Mouse (Mus musculus): ENCODE measurements around the gene Wasf2.
A peak's percentile ranks its signal among the peaks of the same experiment; 100 is the strongest.
"Not testable (repeated sequence)": the region's sequence is repeated elsewhere in the genome, so short reads cannot be mapped to it uniquely, and the experiment has no call there.

The Wasf2 gene

DNA sequence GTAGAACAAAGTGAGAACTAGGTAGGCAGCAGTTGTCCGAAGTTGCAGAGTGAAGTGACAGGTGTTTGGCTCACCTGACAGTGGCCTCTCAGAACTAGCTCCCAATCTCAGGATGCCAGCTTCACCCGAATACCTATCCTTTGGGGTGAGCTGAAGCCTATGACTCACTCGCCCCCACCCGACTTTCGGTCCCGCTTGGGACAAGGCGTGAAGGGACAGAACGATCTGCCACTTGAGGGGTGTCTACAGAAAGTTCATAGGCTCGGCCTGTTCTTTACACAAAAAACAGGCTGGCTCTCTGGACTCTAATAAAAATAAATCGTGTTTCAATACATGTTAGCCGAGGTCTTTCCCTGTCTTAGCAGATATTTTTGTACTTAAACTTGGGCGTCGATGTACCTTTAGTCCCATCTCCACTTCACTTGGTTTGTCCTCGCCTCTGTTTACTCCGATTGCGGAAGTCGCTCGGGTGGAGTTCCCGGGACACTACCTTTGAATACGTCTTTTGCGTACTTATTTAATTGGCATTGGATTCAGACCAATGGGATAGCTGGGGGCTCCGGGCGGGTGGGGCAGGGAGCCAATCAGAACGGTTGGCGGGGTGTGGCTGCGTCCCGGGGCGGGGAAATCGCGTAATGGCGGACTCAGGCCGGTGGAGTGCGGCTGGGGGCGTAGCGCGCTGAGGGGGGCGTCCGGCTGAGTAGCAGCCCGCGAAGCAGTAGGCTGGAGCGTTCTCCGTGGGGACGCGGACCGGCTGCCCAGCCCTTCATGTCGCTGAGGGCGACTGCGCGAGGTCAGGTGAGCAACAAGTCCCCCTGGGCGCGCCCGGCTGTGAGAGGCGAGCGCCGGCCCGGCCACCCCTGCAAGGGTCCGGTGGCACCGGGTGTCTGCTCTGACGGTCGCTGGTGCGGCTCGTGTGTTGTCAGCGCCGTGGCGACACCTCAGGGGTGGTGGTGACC lies at the start of gene Wasf2:
Wasf2 (plus strand) TSS at position 575 of the 959 bp plus-strand sequence.
- peak; percentile 96 for DNase-seq

DNA sequence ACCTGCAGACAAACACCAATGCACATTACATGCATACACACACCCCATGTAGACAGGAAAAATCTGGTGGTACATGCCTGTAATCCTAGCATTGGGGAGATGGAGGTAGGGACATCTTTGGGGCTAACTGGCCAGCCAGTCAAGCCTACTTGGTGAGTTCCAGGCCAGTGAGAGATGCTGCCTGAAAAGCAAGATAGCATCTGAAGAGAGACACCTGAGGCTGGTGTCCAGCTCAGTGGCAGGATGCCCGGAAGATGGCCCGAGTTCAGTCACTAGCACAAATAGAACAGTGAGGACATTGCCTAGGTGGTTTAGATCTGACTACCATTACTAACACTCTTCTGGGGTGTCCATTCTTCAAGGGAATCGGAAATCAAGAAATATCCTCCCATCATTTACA lies 49.4 kb upstream of the Wasf2 start:
- peak in 1 of 2 experiments; percentile 64 for DNase-seq

DNA sequence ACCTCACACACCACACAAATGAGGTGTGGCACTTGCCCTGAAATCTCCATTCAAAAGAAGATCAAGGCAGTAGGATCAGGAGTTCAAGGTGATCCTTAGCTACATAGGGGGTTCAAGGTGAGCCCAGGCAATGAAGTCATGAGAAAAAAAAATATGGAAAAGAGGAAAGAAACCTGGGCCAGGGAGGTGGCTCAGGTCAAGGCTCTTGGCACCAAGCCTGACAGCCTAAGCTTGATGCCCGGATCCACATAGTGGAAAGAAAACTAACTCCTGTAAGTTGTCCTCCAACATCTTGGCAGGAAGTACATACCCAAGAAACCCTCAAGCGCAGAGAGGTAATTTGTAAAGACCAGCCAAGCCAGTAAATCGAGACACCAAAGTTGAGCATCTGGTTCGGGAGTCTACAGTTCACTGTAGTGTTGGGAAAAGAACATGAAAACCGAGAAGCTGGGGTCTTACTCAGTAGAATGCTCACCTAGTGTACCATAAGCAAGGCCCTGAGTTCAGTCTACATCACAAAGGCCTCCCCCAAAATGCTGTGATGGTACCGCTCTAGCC lies 48.0 kb upstream of the Wasf2 start:
- no peak for DNase-seq

DNA sequence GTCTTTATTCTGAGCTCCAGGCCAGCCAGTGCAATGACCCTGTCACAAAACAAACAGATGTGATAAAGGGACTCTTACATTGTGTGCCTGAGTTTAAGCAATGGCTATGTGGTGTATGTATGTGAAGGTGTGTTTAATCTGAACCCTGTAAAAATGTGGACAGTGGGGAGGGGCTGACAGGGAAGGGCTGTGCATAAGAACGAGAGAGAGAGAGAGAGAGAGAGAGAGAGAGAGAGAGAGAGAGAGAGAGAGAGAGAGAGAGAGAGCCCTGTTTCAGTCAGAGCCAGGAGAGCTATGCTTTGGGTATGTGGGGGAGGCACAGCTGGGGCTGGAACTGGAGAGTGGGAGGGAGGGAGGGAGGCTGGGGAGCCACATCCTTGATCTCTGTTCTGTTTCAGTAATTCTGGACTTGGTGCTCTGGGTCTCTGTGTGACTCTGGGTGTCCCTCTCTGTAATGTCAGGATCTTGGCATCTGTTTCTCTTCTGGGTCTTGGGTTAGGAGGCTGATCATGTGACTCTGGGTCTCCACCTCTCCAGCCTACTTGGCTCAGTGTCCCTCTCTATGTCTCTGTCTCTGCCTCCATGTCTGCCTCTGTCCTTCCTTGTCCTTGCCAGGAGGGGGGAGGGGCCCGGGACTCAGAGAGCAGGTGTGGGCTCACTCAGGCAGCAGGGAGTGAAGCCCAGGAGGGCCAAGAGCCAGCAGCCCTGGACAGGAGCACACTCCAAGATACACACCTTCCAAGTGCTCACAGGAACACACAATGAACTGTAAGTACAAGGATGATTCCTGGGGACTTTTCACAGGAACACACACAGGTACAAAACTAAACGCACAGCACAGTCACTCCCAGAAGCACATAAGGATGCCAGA lies 46.1 kb upstream of the Wasf2 start:
- DNase-seq = peak; percentile 89 to 94

DNA sequence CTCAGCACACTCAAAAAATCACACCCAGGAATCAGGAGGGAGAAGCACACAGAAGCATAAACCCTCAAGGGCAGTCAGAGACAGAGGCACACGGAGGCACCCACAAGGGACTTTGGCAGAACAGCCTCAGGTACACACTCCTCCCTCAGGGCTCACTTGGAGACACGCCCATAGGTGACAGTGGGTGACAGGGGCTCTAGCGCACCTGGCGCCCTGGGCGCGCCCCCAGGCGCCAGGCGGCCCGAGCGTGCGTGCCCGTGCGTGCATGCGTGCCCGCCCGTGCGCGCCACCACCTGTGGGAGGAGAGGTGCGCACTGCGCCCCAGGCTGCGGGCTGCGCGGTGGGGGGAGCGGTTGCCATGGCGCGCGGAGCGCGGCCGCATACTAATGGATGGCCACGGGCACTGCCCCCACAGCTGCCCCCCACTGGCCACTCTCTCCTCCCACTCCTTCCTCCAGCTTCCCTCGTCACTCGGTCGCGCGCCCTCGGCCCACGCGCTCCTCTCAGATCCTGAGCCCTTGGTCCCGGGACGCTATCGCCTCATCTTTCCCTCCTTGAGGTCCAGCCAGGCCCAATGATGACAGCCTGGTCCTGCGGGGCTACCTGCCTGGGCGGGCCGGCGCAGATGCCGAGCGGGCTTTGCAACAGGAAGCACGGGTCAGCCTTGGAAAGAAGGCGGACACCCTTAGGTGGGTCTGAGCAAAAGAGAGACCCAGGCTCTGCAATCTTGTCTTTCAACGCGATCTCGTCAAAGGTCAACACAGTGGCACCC lies 45.1 kb upstream of the Wasf2 start:
- DNase-seq = peak; percentile 83 to 85

DNA sequence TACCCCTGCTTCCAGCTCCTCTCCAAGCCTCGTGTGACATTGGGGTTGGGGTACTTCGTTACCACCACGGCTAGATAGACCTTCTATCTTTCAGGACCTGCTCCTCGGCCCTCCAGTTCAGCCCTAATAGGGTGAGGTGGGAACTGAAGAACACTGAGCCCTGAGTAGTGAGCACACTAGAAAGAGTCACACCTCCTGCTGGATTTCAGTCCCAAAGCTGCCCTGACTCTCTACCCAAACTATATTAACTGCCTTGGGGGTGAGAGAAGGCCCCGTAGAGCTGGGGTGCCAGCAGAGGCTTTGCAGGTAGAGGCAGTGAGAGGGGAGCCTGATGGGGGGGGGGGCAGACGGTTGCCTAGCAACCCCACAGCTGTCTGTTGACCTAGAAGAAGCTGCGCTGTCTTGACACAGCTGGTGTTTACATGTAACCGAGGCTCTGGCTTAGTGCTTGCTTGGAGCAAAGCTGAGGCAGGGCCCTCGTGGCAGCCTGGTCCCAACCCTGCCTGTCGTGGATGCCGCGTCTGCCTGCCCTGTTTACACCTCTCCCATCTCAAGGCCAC lies 44.4 kb upstream of the Wasf2 start:
- no peak for DNase-seq

DNA sequence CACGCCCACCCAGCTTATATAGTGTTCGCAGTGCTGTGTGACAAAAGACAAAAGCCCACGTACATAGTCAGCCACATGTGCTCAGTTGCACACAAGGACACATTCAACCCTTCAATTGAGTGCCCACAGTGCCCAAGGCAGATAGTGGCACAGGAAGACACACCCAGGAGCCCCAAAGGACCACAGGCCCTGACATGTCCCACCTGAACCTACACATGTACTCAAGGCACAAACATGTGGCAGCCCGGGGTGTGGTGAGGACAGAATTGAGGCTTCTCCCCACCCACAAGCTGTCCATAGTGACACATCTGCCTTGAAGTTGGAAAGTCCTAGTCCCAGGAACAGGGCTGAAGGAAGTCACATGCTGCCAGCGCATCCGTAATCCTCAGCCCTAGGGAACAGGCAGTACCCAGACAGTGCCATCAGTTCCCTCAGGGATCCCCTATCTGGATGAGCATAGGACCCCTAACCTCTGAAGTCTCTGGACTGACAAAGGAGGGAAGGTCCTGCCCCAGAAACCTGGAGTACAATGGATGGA lies 43.1 kb upstream of the Wasf2 start:
- DNase-seq = no peak

DNA sequence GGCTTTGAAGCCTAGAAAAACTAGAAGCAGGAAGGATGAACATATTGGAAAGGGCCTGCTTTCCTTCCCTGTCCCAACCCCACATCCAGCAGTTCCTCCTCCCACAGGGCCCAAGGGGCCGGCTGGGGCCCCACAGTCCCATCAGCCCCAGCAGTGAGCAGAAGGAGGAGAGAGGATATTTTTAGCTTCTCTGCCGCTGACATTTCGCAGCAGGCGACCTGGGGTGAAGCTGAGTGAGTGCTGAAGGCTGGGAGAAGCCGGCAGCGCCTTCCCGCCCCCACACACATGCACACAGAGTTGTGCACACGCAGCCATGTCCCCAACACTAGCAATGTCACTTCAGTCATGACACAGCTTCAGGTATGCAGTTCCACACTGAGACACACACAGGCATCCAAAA lies 42.5 kb upstream of the Wasf2 start:
- peak in 1 of 2 experiments; percentile 34 for DNase-seq

DNA sequence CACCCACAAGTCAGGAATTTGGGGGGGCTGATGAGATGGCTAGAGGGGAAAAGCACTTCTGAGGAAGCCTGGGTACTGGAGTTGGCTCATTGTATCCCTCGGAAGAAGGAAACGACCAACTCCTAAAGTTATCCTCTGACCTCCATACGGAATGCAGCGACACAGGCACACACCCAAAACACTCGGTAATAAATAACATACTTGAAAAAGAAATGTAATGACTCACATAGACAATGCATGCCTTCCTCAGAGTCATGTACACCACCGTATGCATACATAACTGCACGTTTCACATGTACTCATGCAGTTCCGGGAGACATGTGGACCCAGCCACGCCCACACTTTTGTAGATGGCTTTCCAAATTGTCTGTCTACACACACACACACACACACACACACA lies 41.0 kb upstream of the Wasf2 start:
- DNase-seq = no peak

DNA sequence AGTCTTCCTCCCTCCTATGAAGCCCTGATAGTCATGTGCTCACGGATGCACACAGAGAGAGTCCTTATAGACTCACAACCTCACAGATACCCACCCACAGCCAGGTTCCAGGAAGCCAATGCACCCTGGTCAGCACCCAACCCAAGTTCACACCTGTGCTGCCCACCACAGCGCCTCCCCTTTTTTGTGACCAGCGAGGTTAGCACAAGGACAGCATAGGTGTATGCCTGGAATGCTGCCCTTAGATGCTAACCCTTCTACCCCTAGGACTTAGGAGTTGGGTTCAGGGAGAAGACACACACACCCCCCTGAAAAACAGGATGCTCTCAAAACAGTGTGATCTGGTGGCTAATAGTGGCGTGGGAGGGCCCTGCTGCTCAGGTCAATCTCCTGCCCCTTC lies 40.5 kb upstream of the Wasf2 start:
- DNase-seq = no peak

DNA sequence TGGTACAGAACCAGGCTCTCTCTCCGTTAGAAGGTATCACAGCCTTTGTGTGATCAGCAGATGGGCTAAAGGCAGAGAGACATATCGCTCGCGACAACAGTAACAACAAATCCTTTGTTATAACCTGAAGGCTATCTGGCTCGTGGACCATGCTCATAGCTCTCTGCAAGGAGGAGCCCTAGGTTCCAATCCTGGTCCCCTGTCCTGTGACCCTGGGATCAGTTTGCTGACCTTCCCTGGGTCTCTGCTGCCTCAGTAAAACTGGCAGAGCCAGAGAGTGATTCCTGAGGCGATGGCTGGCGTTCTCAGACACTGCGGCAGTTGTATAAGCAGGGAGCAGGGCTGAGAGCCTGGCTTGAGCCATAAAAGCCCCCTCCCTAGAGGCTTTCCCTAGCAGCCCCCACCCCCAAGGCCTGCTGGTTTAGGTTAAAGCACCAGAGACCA lies 40.0 kb upstream of the Wasf2 start:
- DNase-seq = no peak

DNA sequence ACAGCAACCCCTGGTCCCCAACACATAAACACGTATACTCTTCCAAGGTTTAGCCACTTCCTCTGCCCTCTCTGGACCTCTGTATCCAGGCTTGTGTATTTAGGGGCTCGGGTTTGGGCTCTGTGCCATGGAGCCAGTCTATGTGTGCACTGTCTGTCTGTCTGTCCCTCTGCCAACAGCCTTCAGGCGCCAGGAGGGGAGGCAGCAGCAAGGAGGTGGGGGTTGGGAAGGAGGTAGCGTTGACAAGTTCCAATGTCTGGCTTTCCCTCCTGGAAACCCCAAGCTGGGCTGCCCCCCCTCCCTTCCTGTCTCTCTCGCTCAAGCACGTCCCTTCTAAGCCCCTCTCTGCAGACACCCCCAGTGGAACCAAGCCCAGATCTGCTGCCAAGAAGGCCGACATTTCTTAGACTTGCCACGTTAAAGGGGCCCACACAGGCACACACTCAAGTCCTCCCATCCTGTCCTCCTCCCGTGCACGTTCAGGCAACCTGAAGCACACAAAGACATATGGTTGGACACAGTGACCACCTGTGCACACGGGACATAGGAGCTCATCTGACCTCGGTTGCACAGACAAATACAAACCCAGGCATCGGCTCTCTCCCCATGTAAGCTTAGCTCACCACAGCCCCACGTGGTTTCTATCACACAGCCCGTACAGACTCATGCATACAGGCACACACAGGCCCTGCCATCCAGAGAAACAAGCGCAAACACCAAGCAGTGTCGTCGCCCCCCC lies 39.4 kb upstream of the Wasf2 start:
- peak; percentile 85 to 88 for DNase-seq

DNA sequence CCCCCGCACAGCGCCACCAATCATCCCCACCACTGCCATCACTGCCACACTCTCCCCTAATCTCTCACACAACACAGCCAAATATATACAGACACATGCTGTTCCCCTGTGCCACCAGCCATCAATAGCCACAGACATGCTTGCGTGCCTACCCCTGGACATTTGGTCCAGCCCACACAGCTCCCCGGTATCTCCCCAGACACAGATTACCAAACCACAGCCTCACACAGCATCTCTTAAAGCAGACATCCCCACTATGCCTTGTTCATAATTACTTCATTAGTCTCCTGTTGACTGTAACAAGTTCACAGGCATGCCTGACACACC lies 38.9 kb upstream of the Wasf2 start:
- DNase-seq = no peak

DNA sequence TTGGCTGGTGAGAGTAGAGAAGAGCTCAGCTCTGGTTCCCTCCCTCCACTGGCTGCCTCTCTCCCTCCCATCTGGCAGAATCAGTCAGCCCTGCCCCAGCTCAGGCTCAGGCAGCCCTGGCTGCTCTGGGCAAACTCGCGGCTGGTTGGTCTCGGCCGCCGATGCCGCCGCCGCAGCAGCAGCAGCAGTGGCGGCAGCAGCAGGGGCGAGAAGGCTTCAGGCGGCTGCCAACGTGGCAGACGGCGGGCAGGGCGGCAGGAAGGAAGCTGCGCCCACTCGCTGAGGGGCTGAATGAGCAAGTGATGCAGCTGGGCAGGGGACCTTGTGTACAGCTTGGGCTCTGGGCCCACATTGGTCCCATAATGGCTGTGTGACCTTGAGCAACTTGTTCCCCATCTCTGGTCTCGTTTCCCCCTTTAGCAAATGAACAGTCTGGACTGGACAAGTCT lies 37.8 kb upstream of the Wasf2 start:
- peak; percentile 79 to 86 for DNase-seq

DNA sequence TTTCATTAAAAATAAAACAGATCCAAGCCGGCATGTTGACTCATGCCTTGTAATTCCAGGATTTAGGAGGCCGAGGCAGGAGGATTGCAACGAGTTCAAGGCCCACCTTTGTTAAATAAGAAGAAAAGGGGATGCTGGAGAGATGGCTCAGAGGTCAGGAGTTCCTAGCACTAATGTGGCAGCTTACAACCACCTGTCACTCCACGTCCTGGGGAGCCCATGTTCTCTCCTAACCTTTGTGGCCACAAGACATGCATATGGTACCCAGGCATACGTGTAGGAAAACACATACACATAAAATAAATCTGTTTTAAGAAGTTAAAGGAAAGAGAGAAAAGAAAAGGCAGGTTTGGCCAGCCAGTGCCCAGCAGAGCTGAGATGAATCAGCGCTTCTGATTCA lies 37.2 kb upstream of the Wasf2 start:
- DNase-seq = no peak

DNA sequence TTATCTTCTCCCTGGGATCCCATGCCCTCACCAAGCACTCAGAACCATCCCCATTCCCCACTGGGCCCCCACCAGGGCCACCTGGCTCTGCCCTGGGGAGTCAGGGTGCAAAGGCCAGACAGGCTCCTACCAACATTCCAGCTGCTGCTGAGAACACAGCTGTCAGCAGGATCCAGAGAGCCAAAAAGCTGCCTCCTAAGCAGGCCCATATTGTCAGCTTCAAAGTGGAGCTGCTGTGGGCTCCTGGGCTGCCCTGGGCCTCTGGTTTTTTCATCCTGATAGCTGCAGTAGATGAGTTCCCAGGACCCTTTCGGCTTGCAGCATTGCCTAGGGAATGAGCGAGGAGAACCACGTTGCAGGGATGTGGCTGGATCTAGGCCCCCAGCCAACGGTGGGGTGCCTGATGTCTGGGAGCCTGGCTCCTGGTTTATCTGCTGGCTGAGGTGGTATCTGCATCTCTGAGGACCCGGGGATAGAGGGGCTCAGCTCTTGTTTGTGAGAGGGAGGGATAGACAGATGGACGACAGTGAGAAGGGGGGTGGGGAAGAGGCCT lies 36.7 kb upstream of the Wasf2 start:
- DNase-seq = peak in 1 of 2 experiments; percentile 44

DNA sequence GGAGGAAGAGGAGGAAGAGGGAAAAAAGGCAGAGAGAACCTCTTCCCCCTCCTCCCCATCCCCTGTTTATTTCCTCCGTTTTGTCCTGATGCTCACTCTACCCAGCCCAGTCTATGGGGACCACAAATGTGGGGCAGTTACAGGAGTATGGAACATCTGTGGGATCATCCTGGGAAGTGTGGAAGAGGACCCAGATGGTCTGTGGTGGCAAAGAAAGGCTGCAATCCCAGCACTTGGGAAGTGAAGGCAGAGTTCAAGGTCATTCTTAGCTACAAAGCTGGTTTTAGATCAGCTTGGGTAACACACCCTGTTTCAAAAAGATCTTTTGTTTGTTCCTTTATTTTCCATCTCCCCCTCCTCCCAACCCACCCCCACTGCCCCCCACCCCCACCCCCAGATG lies 36.0 kb upstream of the Wasf2 start:
- DNase-seq = no peak

DNA sequence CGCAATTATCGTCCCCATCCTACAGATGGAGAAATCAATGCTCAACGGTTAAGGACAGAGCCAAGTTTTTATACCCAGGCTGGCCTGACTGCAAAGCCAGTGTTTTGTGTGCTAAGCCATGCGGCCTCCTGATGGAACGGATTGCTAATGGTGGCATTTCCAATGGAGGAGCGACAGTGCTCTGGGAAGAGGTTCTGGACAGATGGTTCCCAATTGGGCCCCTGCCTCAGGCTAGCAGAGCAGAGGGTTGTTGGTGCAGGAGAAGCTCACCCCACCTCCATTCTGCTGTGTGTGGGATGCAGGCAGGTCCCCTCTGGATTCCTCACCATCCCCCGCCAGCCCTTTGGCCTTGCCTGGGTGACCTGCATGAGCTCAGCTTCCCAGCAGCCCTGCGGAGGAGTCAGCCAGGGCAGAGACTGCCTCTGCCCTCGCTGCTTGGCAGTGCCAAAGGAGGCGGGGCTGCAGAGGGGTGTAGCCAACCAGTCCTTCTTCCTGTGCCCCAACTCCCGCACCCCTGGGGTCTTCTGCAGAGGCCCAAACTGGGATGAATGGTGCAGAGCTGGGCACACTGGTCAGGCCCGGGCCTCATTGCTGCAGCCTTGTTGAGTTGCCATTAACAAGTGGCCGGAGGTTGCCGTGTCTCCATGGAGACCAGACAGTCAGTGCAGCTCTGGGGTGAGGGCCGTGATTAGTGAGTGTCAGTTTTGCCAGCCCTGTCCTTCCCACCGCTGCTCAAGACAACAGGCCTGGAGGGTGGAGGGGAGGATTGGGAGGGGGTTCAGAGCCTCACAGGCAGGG lies 35.2 kb upstream of the Wasf2 start:
- DNase-seq = peak; percentile 86 to 91

DNA sequence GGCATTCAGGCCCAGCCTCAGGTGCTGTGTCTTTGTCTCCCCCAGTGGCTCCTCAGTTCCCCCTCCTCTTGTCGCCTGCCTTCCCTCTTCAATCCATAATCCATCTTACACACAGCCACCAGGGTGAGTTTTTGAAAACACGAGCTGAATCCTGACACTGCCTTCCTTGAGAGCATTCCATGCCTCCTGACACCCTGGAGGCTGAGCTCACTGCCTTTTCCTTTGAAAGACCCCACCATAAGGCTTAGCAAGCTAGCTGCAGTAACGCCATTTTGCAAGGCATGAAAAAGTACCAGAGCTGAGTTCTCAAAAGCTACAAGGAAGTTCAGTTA lies 34.6 kb upstream of the Wasf2 start:
- DNase-seq = not testable (repeated sequence)

DNA sequence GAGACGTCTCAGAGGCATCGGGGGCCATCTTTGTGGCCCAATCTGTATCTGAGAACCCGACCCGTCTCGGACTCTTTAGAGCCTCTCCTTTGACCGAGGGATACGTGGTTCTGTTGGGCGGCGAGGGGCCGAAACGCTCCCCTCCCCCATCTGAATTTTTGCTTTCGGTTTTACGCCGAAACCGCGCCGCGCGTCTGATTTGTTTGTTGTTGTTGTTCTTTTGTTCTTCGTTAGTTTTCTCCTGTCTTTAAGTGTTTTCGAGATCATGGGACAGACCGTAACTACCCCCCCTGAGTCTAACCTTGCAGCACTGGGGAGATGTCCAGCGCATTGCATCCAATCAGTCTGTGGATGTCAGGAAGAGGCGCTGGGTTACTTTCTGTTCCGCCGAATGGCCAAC lies 33.6 kb upstream of the Wasf2 start:
- DNase-seq = not testable (repeated sequence)
